Mouse (Mus musculus): ENCODE measurements around the gene Ces1f.

DNA sequence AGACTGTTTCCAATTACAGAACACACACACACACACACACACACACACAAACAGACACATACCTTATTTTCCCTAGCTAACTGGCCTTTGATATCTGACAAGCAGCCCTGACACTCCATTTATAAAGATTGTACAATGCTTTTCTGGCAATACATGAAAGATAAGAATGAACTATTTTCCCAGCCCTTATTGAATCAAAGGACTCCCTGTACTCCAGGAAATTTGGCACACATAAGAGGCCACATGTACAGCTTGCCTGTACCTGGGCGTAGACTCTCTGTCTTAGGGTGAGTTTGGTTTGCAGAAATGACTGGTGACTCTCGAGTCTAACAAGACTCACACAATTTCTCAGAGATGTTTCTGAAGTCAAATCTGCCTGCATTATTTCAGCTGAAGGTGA lies 4.3 kb upstream of the Ces1f start:
- TF ChIP-seq CTCF (conservative IDR thresholded peaks at IDR 0.05; ENCODE audit: low read length) (no peak), NANOG (IDR thresholded peaks at IDR 0.05; ENCODE audit: borderline replicate concordance, low read length) (no peak), POU5F1 (IDR thresholded peaks at IDR 0.05; ENCODE audit: borderline replicate concordance, low read length) (no peak)

Data from E14TG2a.4 (cell line).